Mouse (Mus musculus) left cerebral cortex, postnatal 14 days (tissue): ENCODE measurements at regions not wholly inside any gene's neighbourhood (a gene's known extent, or its start where the extent isn't known, plus 50 kb on each side); places are given as distances from the start of the nearest gene placed in this dataset.

Source experiments
- DNase-seq, 2 experiments: peaks; one replicate each; pipeline ENCODE4 v3.0.0; 2021 to 2022; ENCODE audit warnings: low spot score in 2 of 2, mixed read lengths in 1 of 2
- intact Hi-C: fragments of 180-260 bp; cut with DNase I; formaldehyde crosslinking; loops from one replicate; pipeline ENCODE4 v1.15.1; 2025

DNA sequence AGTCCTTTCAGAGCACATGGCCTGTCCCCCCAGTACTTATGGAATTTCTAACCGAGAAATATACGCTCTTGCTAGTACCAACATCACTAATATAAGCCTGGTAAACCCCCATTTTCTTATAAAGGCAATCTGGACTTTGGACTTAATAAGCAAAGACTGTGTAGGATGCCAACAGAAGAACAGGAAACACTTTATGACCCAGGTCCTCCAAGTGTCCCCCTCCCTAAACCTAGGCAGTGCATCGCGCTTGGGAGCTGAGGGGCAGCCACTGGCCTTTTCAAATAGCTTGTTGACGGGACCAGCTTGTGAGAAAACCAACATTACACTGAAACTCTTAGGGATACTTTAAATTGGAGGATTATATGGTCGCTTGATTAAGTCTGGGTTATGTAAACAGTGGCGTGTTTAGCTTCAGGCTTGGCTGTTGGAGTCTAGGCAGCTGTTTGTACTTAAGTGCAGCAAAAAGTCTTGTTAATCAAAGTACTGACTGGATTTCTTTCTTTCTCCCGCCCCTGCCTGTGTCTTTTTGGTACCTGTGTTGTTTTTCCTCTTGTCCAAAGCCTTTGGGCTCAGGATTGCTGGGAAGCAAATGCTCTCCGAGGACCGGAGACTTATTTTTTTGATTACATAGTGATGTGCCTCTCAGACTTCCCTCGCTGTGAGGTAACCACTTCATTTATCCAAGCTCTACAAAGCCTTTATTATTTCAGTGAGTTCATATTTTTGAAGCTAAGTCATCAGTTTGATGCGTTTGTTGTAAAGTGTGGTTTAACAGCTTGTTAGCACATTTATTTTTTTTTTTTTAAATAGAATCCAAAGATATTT is 205.8 kb upstream of the Bmp2 start:
- DNase-seq = no peak
- intact Hi-C loops = no loop called here

- DNase-seq = no peak
- intact Hi-C loops = no loop called here
Measured at GRCm38 (mm10) chr2:133346789-133347424, 205.1 kb upstream of the Bmp2 start.

GRCm38 (mm10) chr2:133351306-133351705 is 200.7 kb upstream of the Bmp2 start:
- no peak for DNase-seq
- intact Hi-C loops = no loop called here

- no peak for DNase-seq
Measured at GRCm38 (mm10) chr2:133352800-133353199, 199.2 kb upstream of the Bmp2 start.

DNA sequence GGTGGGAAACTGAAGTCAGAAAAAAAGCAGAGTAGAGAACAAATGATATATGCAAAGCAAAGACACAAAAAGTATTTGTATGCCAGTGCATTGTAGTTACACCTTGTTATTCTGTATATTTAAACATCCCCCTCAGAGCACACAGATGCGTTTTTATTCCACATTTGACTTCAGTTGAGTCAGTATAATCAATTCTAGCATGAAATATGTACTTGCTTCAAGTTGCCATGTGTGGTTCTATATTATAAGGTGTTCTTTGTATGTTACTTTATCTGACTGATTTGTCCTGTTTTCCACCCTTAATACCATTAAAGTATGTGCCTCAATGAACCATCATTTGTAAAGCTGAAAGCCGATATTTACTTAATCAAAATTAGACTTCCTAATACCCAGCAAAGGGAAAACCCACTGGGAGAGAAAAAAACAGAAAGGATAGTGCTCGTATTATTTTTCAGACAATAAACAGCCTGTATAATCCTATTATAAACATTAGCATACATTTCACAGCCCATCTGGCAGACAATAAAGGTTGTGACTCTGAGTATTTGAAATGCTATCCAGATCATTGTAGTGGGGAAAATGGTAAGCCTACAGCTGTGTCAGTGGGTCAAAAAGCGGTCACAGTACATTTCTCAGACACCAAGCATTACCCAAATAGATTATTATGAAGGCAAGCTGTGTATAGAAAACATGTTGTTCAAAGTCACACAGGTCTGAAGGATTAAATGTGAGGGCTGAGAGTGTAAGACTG is 189.1 kb upstream of the Bmp2 start:
- DNase-seq = no peak
- intact Hi-C loops = no loop called here

More at GRCm38 (mm10) chr2:133352800-133353199, 199.2 kb upstream of the Bmp2 start:
- intact Hi-C loops = no loop called here

- DNase-seq = no peak
- intact Hi-C loops = no loop called here
Measured at GRCm38 (mm10) chr2:133371490-133372215, 180.3 kb upstream of the Bmp2 start.

GRCm38 (mm10) chr2:133373543-133373942 is 178.4 kb upstream of the Bmp2 start:
- intact Hi-C loops = no loop called here
- DNase-seq = no peak

DNA sequence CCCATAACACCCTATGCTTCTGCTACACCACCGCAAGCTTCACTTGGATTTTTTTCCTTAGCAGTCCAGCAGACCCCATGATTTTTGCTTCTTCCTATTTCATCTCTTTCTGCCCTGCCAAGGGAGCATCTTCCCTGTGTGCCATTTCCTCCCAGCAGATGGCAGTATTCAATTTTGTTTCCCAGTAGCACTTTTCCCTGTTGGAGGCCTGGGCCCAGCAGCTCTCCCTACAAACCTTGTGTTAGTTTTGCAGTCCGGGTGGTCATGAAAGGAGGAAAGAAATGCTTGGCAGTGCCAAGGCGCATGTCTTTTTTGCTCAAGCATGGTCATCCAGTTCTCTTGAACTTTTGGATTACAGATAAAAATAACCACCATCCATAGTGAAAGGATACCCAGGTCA is 170.9 kb upstream of the Bmp2 start:
- peak; percentile 42 to 64 for DNase-seq
- intact Hi-C loops = no loop called here

DNA sequence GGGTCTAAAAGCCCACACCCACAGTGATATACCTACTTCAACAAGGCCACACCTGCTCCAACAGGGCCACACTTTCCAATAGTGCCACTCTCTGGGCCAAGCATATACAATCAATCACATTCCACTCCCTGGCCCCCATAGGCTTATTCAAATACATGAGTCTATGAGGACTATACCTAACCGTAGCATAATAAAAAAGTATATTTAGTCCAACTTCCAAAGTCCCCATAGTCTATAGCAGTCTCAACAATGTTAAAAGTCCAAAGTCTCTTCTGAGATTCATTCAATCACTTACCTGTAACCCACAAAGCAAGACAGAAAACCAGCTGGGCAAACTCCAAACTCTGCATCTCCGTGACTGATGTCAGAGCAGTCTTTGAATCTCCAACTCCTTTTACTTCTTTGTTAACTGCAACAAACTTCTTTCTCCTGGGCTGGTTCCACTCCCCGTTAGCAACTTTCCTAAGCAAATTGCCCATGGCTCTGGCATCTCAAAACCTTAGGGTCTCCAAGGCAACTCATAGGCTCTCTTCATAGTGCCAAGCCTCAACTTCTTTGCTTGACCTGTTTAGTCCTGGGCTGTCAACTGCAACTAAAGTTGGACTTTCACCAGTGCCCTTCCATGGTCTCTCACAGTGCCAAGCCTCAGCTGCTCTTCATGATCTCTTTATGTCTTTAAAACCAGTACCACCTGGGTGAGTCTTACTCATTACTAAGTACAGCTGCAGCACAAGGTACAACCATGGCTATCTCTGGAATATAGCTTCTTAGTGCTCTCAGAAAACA is 168.6 kb upstream of the Bmp2 start:
- intact Hi-C loops = no loop called here

GRCm38 (mm10) chr2:133385297-133385696 is 166.7 kb upstream of the Bmp2 start:
- intact Hi-C loops = no loop called here
- DNase-seq = no peak

More for the DNA sequence above, 168.6 kb upstream of the Bmp2 start:
- DNase-seq = no peak

DNA sequence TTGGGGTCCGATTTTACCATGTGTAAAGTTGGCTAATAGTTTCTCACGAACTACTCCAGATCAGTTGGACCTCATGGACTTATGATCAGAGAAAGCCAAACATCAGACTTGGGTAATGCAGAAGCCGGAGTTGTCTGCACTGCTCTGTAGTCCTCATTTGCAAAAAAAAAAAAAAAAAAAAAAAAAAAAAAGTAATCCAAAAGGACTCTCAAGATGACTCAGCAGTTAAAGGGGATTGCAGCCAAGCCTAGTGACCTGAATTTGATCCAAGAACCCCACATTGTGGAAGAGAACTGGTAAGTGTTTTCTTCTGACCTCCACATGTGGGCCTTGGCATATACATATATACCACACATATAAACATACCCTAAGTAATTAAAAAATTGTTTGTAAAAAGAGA is 164.6 kb upstream of the Bmp2 start:
- intact Hi-C loops = no loop called here
- DNase-seq = no peak

- intact Hi-C loops = no loop called here
- peak in 1 of 2 experiments; percentile 58 for DNase-seq
Measured at GRCm38 (mm10) chr2:133392298-133392697, 159.7 kb upstream of the Bmp2 start.

GRCm38 (mm10) chr2:133397566-133397965 is 154.4 kb upstream of the Bmp2 start:
- intact Hi-C loops = no loop called here
- DNase-seq = no peak

DNA sequence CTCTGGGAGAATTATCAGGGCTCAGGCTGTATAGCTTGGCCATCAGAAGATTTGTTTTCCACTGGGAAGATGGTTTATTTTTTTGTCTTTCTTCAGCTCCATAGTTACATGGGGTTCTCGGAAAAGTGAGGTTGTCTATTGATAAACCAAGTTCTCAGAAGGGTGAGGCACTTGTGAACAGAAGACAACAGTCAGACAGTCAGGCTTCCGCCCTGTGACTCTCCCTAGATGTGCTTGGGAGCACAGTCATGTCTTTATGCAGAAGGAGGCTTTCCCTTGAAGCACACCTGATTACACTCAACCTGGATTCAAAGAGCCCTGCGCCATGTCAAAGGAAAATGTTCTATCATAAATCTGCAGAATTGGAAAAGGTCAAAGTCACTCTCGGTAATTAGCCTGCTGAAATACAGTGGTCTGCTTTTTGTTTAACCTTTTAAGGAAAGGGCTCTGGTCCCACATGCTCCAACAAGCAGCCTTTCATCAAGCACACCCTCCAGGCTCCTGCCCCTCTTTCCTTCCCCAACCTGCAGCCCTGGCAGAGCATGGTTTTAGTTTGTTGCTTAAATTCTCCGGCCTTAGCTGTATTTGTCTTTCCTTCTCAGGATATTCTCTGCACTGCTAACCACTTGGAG is 152.8 kb upstream of the Bmp2 start:
- DNase-seq = no peak
- intact Hi-C loops = no loop called here

GRCm38 (mm10) chr2:133400963-133401362 is 151.0 kb upstream of the Bmp2 start:
- intact Hi-C loops = no loop called here
- no peak for DNase-seq

DNA sequence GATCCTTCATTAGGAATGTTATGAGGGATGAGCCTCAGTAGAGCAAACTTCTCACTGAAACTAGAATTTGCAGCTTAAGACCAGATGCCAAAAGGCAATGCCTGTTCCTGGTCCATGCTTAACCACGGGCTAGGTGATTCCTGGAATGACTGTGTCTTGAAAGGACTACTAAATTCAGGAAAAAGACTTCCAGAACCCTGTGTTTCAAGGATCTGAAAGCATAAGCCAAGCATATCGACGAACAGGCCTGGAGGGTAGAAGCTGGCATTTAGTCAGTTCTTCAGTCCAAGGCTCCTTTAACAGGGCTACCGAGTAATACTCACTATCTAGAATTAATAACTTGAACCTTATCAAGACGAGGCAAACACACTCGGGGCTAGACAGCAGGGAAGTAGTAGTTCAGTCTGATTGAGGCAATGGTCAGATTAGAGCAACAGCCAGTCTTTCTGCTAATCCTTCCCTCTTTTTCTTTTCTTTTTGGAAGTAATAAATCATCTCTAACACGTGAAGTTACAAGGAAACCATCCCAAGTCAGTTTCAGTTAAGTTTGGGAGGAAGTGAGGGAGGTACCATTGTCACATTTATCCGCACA is 134.9 kb upstream of the Bmp2 start:
- intact Hi-C loops = no loop called here
- DNase-seq = no peak

GRCm38 (mm10) chr2:133419686-133420303 is 132.2 kb upstream of the Bmp2 start:
- intact Hi-C loops = no loop called here
- no peak for DNase-seq

- no peak for DNase-seq
- intact Hi-C loops = no loop called here
Measured at GRCm38 (mm10) chr2:133425538-133425937, 126.4 kb upstream of the Bmp2 start.
